Mouse (Mus musculus) CH12F3 (cell line): Measurements from ENCODE around the gene Zfr2.
"Not testable (repeated sequence)": the region's sequence is repeated elsewhere in the genome, so short reads cannot be mapped to it uniquely, and the experiment has no call there.

Source experiments
- in situ Hi-C: fragments of 300-500 bp; cut with MboI; formaldehyde crosslinking; loops from 2 replicates; pipeline ENCODE4 v1.14.3; 2020; ENCODE audit warnings: low sequenced_read_pairs

Gene Zfr2

DNA sequence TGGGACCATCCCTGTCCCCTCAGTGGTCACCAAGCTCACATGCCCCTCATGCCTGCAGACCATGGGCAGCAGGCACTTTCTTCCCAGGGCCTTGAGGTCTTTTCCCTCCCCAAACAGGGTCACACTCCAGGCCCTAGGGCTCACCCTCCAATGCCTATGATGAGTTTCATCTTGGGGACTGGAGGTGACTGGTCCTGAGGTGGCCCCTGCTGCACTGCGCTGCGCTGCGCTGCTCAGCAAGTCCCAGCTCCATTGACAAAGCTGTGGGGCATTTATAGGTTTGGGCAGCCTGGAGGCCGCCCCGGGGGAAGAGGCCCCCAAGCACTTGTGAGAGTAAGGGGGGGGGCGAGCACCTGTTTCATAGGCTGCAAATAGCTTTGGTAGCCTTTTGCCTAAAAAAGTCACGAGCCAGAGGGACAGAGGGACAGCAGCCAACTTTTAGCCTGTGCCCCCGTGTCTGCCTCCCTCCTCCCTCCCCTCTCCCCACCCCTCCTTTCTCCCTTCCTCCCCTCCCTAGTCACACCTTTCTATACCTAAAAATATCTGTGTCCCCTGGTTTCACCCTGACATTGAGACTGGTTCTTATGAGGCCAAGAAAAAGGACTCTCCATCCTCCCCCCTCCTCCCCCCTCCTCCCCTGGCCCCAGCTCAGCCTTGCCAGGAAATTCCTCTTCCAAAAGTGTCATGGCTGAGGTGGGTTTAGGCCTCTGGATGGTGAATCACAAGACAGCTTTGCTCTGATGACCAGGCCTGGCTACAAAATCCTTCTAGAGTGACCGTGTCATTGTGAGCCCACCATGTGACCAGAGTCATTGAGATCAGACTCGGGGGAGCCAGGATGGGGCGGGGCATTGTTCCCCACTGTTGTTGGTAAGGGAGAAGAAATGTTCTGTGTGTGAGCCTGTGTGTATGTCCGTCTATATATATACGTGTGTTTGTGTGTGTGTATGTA lies 30.9 kb upstream of the Zfr2 start, which contains the start of gene Nmrk2:
Gene Nmrk2 (minus strand): TSS at position 245 of the 952 bp plus-strand sequence.
- in situ Hi-C loops, result no loop called here

DNA sequence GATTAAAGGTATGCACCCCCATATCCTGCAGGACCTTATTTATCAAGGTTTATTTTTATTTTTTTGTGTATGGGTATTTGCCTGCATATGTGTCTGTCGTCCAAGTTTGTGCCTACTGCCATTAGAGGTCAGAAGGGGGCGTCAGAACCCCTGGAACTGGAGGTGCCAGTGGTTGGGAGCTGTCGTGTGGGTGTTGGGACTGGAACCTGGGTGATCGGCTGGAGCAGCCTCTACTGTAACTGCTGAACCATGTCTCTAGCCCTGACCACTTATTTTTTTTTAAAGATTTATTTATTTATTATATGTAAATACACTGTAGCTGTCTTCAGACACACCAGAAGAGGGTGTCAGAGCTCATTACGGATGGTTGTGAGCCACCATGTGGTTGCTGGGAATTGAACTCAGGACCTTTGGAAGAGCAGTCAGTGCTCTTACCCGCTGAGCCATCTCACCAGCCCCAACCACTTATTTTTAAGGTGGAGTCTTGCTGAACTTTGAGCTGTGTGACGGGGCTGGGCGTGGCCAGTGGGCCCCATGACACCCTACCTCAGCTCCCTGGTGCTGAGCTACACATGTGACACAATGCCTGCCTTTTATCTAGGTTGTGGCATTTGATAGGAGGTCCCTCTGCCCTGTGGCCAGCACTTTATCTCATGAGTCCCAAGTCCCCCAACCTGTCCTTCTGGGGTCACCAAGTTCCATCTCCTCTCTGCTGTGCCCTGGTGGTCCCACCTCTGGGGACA lies 29.8 kb upstream of the Zfr2 start:
- in situ Hi-C loops, result no loop called here

DNA sequence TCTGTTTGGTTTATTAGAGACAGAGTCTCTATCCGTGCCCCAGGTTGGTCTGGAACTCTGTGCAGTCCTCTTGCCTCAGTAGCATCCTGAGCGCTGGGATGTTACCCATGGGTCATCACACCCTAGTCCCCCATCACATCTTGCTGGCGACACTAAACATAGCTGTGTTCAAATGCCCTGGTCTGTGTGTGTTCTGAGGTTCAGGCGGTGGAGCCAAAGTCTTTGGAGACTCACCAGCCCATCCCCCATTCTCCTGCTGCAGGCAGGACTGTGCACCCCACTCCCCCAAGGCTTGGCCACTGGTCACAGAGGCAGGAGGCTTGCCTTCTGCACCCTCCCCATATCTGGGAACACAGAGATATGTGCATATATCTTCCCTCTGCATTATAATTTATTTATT lies 28.8 kb upstream of the Zfr2 start:
- in situ Hi-C loops, result no loop called here

DNA sequence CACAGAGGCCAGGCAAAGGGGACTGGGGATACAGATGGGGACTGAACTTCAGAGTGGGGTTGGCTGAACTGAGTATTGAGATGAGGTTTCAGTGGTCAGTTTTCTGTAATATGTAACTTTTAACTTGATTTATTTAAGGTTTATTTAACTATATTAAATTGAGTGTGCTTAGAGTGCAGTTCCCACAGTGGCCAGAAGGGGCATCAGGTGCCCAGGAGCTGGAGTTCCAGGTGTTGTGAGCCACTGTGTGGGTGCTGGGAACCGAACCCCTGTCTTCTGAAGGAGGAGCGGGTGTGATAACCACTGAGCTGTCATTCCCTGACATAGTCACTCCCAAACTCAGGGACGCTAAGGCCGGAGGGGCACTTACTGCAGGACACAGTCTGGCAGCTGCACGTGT lies 22.8 kb upstream of the Zfr2 start:
- in situ Hi-C loops, result no loop called here

DNA sequence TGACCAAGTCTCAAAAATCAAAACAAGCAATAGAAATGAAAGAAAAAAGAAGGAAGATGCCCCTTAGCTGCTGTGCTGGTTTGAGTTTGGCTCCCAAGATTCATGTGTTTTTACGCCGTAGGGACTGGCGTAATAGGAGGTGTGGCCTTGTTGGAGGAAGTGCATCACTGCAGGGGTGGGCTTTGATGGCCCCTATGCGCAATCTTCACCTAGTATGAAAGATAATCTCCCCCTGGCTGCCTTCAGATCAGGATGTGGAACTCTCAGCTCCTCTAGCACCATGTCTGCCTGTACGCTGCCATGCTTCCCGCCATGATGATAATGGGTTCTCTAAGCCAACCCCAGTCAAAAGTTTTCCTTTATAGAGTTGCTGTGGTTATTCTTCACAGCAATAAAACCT lies 16.7 kb upstream of the Zfr2 start:
- in situ Hi-C loops, result no loop called here

DNA sequence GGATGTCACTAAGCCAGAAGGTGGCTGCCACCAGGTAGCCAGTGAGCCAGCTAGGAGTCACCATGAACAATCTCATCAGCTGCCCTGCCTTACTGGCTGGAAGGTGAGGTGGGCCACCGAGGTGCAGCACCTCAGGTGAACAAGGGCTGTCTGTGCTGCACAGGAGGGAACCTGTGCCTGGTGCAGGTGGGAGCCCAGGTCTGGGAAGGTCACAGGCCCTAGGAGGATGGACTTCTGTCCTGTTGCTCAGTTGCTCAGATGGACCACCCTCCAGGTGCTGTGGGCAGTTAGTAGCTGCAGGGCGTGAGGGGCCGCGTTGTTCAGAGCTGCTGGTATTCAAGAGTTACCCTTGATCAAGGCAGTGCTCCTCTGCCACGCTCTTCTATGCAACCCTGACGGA lies 16.1 kb upstream of the Zfr2 start:
- in situ Hi-C loops, result no loop called here

DNA sequence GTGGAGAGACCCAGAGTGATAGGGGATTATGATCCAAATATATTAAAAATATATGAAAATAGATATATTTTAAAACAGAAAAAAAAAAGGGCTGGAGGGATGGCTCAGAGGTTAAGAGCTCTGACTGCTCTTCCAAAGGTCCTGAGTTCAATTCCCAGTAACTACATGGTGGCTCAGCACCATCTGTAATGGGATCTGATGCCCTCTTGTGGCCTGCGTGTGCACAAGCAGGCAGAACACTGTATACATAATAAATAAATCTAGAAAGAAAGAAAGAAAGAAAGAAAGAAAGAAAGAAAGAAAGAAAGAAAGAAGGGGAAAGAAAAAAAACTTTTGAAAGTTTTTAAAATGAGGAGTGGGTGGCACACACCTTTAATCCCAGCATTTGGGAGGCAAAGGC lies 15.7 kb upstream of the Zfr2 start:
- in situ Hi-C loops, result not testable (repeated sequence)

DNA sequence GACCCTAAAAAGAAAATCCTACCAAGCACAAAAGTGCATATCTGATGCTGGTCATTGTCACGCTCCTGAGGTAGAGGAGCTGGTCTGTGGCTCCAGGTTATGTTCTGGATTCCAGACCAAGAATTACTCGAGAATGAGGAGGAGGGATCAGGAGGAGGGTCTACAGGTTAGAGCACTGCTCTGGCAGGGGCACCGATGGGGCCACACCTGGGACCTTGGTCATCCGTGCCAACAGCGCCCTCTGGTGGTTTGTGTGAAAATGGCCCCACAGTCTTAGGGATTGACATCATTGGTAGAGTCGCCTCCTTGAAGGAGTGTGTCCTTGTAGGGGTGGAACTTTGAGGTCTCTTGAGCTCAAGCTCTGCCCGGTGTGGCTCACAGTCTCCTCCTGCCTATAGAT lies 15.0 kb upstream of the Zfr2 start:
- in situ Hi-C loops, result no loop called here

DNA sequence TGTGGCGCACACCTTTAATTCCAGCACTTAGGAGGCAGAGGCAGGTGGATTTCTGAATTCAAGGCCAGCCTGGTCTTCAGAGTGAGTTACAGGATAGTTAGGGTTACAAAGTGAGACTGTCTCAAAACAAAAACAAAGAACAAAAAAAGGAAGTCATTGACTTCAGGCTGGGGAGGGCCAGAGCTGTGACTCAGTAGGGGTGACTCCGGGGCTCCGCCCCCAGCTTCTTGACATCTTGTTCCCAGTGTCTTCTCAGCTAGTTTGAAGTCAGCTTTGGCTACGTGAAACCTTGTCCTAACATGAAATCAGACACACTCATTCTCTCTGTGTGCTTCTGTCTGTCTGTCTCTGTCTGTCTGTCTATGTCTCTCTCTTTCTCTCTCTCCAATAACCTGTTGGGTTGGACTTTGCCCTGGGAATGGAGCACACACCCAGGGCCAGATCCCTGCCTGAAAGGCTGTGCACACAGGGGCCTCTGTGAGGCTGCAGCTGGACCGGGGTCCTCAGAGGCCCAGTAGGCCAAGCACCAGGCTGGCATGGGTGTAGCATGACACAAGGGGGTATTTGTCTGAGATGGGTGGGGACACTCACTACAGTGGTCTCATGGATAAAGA lies 11.4 kb upstream of the Zfr2 start:
- in situ Hi-C loops, result no loop called here

DNA sequence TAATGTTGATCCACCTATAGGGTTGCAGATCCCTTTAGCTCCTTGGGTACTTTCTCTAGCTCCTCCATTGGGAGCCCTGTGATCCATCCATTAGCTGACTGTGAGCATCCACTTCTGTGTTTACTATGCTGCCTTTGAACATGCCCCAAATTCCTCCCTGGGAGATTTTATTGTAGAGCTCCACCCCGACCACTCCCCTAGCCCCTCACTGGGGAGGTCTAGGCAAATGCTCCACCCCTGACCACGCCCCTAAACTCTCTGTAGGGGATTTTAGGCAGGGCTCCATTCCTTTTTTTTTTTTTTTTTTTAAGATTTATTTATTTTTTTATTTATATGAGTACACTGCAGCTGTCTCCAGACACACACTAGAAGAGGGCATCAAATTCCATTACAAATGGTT lies 9.2 kb upstream of the Zfr2 start:
- in situ Hi-C loops, result not testable (repeated sequence)

DNA sequence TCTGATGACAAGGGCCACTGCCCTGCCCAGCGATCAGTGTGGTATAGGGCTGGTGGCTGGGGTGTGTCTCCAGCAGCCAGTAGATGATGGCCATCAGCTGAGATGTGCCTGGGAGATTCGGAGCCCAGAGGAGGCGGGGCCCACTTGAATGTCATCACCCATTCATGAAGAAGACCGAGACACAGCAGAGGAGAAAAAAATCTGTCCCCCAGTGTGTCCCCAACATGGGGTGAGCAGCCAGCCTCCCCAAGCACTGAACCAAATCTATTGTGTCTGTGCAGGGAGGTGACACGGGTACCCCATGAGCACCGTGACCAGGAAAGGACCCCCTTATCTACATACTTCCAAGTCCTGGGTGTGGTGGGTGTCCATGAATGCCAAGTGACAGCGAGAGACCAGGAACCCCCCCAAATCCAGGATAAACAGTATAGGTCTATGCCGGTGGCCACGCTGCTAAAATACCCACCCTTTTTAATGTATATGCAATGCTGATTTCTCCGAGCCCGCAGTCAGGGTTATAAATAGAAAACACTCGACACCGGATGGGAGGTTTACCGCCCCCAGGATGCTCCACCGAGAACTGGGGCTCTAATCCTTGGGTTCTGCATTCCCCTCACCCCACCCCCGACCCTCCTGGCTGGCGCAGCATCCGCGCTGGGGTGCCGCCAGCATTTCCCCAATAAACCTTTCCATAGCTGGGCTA lies 3.1 kb upstream of the Zfr2 start:
- in situ Hi-C loops, result no loop called here

DNA sequence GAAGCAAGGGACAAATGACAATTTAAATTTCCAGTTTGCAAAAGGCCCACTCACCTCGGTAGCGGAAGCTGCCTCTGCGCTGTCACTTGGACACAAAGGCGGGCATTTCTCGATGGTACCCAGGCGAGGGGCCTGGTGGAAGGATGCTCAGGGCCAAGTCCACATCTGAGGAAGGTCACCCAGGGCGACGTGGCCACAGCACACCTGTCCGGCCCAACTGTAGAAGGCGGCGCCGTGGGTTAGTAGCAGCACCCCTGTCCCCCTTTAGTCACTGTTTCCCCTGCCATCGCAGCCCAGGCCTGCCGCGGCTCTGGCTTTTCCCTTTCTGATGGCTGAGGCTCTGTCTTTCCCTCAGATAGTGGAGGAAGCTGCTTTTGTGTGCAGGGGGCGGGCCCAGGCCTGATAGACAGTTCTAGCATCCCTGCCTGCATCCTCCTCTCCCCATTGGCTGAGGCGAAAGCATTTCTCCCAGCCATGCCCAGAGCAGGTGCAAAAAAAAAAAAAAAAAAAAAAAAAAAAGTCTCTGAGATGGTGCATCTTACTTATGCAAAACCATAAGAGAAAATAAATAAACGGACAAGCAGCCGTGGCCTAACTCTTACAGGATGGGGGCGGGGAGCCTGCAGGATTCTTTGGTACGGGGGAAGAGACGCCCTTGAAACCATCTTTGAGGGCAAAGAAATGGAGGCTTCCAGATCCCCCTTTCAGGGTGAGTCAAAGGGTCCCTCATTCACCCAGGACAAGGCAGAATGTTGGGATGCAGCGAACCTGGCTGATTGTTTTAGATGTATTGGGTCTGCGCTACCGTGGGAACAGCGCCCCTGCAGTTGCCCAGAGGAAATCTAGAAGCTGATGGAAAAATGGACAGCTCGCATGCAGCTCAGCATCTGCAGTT lies 2.3 kb upstream of the Zfr2 start, which contains the start of gene Atcay:
Gene Atcay (minus strand): TSS at position 396 of the 895 bp plus-strand sequence.
- in situ Hi-C loops, result no loop called here

DNA sequence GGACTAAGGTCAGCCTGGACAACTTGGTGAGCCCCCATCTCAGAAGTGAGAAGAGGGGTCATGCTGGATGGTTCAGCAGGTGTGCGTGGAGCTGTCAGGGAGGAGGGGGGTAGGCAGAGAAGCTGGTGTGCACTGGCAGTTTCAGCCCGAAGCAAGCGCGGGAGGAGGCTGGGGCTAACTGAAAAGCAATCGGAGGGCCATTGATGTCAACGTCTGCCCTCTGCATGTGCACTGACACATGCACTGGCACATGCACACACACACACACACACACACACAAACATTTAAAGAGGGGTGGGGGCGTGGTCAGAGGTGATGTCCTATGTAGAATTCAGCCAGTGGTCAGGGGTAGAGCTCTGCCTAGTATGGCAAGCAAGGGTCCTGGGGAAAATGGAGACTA lies 1.5 kb upstream of the Zfr2 start:
- in situ Hi-C loops, result no loop called here

DNA sequence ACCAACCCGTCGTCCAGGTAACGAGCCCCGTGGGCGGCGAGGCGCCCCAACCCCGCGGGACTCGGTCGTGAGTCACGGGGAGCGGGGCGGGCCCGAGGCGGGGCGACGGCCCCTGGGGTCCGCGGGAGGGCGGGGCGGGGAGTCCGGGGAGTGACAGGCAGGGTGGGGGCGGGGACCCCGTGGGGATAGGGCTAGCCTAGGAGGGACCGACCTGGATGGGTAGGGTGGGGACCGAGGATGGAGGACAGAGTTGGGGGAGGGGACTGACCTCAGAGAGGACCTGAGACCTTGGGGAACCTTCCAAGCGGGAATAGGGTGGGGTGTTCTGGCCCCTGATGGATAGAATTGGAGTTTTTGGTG lies 251 bp downstream of the Zfr2 start:
- in situ Hi-C loops, result no loop called here

DNA sequence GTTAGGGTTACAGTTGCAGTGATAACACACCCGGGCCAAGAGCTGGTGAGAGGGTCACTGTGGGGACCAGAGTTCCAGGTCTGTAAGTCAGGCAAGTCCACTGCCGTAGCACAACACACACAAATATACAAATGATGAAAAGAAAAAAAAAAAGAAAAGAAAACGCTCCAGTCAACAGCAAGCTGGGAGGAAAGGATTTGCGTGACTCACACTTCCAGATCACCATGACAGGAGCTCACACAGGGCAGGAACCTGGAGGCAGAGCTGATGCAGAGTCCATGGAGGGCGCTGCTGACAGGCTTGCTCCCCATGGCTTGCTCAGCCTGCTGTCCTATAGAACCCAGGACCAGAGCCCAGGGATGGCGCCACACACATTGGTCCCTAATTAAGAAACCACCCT lies 1.3 kb downstream of the Zfr2 start:
- in situ Hi-C loops, result no loop called here

DNA sequence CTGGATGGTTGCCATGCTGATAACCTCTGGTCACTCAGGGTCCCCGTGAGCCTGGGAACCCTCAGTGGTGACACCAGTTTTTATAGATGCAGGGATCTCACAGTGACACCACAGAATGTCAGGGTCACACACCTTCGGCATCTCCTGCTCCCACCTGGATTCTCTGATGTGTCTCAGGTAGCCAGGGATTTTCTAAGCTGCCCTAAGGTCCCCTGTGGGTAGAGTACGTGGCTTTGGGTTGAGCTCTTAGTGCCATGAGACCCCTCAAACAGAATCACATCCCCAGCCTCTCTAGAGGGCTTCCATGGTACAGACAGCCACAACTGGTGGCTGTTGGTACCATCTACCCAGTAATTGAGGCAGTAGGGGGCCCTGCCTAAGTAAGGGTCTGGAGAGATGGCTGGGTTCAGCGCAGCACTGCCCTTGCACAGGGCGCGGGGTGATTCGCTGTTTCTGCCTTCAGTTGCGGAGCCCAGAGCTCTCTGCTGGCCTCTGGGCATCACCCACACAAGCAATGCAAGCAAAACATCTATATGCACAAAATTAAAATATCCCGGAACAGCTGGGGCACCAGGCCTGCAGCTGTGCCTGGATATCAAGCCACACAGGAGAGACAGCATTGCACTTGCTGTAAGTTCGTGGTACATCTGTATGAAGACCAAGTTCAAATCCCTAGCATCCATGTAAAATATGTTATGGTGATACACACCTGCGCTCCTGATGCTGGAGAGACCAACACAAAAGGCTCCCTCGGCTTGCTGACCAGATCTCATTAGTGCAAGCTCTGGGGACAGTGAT lies 3.7 kb downstream of the Zfr2 start:
- in situ Hi-C loops, result no loop called here

DNA sequence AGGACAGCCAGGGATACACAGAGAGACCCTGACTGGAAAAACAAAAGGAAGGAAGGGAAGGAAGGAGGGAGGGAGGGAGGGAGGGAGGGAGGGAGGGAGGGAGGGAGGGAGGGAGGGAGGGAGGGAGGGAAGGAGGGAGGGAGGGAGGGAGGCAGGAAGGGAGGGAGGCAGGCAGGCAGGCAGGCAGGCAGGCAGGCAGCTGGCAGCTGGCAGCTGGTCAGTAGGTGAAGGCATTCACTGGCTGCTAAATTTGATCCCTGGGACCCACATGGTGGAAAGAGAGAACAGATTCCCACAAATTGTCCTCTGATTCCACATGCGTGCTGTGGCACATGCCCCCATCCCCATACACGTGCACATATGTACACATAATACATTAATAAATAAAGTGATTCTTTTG lies 5.7 kb downstream of the Zfr2 start:
- in situ Hi-C loops, result no loop called here

DNA sequence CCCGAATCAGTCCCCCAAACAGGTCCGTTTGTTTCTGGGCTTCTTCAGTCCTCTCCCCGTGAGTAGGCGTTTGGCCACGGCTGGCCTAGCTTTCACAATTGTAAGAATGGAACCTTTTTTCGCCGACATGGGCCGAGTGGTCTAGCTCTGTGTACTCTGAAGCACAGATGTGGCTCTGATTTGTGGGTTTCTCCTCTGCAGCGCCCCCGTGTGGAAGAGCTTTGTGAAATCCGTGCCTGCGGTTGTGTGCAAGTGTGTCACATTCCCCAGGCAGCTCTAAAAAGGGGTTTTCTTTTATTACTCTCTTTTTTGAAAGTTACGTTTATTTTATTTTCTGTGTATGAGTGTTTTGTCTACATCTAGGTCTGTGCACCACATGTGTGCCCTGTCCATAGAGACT lies 7.9 kb downstream of the Zfr2 start:
- in situ Hi-C loops, result no loop called here

DNA sequence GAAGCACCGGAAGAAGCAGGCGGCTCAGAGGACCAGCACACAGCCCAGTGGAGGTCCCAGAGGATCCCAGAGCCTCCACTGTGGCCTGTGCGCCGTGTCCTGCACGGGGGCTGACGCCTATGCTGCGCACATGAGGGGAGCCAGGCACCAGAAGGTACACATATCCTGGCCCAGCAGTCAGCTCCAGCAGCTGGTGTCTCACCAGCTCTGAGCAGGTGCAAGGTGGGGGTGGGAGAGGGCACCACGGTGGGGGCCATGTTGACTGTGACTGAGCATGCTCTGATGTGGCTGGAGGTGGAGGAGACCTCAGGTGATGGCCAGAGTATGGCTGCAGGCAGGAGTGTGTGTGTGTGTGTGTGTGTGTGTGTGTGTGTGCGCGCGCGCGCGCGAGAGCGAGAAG lies 9.1 kb downstream of the Zfr2 start:
- in situ Hi-C loops, result no loop called here
